Mouse (Mus musculus) MN1 (cell line): ENCODE data around the gene D430019H16Rik.

Source experiments
- DNase-seq: peaks from one replicate; pipeline ENCODE4 v3.0.0-alpha.2; 2016; ENCODE audit warnings: low spot score

D430019H16Rik gene

DNA sequence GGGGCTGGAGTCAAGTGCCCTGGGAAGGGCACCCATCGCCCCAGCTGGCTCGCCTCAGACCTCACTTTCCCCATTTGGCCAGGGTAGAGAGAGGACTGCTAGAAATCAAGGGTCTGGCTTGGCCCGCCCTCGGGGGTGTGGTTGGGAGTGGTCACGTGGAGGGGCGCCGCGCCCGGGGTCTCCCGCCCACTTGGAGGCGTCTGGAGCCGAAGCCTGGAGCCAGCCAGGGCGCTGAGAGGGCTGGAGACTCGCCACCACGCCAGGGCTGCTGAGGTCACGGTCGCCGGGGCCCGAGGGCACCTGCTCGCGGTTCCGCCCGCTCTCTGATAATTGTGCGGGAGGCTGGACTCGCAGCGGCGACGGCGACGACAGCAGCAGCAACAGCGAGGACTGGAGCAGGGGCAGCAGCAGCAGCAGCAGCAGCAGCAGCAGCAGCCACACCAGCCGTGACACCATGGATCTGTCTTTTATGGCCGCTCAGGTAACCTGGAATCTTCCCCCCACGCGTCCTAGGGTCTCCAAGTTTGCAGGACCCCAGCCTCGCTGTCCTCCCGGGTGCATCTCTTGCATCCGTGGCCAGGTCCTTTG lies at the start of gene D430019H16Rik:
Gene D430019H16Rik (plus strand): TSS at position 187 of the 588 bp plus-strand sequence.
- peak; percentile 75 for DNase-seq

DNA sequence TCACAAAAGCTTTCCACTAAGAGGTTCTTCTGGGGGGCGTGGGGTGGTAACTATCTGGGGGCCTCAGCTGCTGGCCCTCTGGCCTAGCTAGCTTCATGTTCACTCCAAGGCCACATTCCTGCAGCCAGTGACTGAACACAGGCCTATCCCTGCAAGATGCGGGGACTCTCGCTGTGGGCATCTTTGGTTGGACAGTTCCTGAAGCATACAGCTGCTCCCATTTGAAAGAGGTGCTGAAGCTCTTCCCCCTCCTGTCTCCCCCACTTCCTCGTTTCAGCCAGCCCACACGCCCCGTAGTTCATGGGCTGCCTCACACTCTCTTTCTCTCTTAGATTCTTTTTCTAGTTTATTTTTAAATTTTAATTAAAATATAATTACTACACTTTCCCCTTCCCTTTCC lies 47.6 kb upstream of the D430019H16Rik start:
- DNase-seq: no peak

DNA sequence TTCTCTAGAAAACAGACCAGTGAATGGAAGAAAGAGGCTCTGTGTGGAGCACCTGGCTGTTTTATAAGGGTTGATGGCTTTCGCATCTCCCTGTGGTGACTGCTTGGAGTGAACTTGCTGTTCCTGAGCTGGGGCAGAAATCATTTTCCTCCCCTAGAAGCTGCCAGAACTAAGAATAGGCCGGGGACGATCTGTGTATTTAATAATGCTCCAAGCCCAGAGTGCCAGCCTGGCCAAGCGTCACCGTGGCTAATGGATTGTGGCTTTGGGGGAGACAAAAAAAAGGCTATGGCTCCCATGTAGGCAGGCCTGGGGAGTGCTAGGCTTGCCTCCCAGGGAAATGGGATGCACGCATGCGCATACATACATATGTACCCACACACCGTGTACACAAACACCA lies 39.7 kb upstream of the D430019H16Rik start:
- no peak for DNase-seq

DNA sequence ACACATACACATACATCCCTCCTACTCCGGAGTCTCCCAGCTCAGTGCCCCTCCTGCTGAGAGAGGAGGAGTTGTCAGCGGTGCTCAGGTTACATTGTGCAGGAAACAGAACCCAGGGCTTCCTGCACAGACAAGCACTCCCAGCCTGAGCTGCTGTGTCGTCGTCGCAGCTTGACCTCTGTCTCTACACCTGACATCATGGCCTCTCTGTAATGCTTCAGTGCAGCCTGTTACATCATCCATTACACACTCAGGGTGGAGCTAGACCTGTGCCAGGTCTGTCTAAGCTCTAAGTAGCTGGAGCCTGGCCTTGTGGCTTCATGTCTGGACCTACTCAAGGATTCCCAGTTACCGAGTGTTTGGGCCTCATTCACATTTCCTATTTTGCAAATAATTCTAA lies 33.2 kb upstream of the D430019H16Rik start:
- DNase-seq: peak; percentile 14

GRCm38 (mm10) chr12:105426541-105426940 lies 27.1 kb upstream of the D430019H16Rik start:
- DNase-seq: peak; percentile 49

DNA sequence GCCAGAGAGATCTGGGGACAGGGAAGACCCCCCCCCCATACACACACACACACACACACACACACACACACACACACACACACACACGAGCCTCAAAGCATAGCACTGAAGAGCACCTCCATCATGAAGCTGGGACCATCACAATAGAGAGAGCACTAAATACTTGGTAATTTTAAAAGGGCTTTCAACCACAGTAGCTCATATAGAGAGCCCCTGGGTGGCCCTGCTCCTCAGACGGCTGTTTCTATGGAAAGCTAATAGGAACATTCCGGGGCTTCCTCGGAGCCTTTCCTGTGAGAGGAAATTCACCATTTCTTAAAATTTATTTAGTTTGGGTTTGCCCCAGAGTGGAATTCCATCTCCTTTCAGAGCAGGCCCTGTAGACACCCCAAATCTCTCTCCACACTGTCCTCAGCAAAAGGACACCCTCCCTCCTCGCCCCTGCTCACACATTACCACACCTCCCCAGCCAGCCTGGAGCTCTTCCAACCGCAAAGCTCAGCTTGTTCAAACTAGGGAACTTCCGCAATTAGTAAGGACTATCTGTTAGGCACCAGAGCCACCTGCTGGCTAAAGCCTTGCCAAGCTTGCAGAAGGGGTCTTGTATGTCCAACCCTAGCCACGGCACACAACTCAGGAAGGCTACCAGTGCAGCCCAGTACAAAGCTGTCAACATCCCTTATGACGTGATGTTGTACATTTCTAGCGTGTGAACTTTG lies 26.5 kb upstream of the D430019H16Rik start:
- DNase-seq: peak; percentile 80

DNA sequence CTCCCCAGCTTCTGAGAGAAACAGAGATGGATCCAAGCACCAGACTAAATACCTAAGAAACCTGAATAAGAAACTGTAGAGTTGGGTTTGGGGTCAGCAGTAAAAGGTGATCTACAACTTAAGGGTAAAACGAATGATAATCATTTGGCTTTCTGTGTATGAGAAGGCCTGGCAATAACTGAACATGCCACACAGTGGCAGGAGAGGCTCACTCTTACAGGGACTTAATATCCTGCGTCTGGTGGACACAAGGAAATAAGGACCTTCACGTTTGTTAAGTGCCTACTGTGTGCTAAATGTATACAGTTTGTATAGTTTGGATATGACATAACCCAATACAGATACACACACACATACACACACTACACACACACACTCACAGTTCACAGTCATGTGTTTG lies 21.8 kb upstream of the D430019H16Rik start:
- peak; percentile 26 for DNase-seq

DNA sequence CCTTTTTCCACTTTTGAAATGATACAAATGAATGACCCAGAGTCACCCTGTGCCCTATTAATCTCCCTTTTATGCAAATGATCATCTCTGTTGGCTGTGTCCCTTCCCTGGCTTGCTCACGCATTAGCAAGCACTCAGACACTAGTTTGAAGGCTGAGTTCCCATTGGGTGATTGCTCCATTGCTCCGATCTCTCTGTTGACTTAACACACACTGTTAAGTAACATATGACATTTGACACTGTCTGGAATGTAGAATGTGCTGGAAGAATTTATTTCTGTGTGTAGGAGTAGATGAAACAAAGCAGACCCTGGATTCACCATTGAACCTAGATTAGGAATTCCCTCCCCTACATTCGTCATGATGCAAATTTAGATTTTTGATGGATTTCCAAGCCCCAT lies 20.8 kb upstream of the D430019H16Rik start:
- no peak for DNase-seq

DNA sequence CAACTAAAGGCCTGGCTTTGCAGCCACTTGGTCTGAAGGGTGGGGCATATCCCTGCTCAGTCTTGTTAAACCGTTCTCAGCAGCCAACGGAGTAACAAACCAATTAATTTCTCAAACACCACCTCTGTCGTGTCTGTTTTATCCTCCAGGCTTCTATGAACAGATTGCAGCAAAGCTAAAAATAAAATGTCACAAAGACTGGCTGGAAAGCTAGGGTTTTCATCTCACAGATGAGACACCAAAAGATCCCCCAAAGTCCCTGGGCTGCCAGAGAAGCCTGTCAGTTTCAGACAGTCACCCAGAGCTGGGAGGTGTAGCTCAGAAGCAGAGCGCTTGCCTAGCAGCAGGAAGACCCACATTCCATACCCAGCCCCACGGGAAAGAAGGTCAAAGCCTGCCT lies 15.4 kb upstream of the D430019H16Rik start:
- no peak for DNase-seq

GRCm38 (mm10) chr12:105439976-105440375 lies 13.7 kb upstream of the D430019H16Rik start:
- DNase-seq: no peak

DNA sequence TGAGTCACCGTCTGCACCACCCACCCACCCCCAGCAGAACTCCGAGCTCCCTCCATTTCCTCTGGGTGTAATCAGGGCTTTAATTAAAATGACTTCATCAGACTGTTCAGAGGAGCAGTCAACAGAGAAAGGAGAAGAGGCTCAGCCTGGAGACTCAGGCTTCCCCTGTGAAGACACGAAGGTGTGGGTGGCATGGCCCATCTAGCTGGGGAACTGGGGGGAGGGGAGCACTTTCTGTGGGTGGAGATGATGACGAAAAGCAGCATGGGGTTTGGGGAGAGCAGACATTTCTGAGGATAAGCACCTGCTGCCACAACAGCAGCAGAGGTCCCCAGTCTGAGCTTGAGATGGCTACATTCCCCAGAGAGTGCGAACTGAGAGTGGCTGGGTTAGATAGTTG lies 10.1 kb upstream of the D430019H16Rik start:
- DNase-seq: no peak

DNA sequence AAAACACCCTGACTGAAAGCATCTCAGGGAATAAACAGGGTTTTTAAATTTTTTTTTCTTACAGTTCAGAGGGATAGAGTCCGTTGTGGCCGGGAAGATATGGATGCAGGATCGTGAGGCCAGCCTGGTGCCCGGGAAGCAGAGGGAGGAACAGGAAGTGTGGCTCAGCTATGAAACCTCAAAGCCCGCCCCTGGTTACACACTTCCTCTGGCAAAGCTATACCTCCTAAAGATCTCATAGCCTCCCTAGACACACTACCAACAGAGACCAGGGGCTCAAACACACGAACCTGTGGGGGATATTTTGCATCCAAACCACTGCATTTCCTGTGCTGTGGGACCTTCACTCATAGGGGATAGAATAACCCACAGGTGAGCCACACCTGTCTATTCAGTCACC lies 7.9 kb upstream of the D430019H16Rik start:
- no peak for DNase-seq

DNA sequence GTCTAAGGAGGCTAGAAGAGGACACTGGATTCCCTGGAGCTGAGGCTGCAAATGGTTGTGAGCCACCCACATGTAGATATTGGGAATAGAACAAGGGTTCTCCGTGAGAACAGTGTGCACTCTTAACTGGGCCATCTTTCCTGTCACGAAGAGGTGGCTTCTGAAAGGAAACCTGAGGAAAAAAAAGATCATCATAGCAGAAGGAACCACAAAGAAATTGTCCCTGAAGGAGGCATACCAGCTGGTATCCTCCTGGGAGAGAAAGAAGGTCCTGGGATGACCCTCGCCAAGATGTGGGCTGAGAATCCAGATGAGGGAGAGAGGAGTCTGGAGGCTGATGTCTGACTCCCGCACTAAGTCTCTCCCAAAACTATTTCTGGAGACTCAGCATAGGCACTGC lies 4.4 kb upstream of the D430019H16Rik start:
- no peak for DNase-seq

DNA sequence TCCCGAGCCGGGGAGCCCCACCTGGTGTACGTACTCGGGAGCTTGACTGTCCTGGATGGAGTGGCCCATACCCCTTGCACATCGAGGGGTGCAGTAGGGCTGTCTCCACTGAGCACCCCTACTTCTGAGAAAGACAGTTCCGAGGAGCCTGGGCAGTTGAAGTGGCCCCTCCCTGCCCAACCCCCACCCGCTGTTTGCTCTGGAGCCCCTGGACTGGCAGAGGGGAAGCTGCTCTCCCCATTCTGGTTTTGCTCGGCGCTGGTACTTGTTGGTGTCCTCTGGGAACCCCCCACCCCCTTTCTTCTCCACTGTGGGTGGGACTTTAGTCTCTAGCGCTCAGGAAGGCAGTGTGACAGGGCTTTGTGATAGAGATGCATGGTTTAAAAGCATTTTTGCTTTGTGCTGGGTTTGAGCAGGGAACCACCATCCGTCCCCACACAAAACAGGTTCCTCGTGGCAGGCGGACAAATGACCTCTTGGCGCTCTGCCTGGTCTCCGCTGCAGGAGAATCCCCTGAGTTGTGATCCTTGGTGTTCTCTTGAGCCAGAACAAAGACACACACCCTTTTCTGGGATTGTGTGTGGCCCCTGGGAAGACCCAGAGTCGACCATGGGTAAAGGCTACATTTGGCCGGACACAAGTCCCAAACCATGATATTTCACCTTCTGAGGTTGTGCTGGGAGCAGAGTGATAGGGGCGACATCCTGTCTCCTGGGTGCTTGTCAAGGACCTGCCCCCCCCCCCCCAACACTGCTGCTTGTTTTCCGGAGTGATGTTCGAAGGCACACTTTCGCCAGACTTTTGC lies 804 bp downstream of the D430019H16Rik start:
- DNase-seq: peak; percentile 27

DNA sequence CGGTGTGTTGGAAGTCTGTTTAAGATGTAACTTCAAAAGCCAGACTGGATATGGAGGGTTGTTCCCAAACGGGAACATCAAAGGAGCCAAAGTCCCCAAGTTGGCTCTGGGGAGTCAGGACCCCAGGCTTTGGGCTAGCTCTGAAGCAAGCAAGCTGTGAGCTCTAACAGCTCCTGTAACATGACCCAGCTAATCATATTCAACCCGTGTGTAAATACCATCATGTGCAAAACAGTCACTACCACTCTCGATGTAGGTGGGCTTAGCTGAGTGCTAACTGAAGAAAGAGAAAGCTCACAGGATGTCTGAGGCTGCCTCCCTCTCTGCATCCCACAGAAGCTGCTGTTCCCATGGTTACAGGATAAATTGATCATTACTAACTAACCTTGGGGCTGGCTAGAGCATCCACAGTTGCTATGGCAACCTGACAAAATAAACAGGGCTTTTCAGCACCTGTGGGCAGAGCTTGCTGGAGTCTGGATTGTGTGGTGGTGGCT lies 1.5 kb downstream of the D430019H16Rik start:
- peak; percentile 61 for DNase-seq

GRCm38 (mm10) chr12:105458791-105459190 lies 5.1 kb downstream of the D430019H16Rik start:
- DNase-seq: no peak

GRCm38 (mm10) chr12:105461066-105461465 lies 7.4 kb downstream of the D430019H16Rik start:
- DNase-seq: no peak

DNA sequence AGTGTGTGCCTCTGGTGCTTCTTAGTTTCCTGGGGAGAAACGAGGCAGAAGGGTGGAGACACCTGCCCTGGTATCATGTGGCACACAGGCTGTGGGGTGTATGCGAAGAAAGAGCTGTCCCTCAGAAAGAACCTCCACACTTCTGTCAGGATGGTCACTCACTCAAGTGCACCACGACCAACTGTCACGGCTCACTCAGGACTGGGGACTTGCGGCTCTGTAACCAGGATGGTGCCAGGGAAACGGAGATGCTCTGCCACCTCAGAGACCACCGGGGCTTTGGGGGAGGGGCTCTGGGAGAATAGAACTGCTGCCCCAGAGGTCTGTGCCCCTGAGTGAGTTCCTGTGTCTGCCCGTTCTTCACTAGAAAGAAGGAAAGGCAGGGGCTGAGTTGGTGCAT lies 15.4 kb downstream of the D430019H16Rik start:
- no peak for DNase-seq

GRCm38 (mm10) chr12:105475230-105475911 lies 21.7 kb downstream of the D430019H16Rik start:
- peak; percentile 34 for DNase-seq

GRCm38 (mm10) chr12:105476453-105476852 lies 22.8 kb downstream of the D430019H16Rik start:
- peak; percentile 29 for DNase-seq

DNA sequence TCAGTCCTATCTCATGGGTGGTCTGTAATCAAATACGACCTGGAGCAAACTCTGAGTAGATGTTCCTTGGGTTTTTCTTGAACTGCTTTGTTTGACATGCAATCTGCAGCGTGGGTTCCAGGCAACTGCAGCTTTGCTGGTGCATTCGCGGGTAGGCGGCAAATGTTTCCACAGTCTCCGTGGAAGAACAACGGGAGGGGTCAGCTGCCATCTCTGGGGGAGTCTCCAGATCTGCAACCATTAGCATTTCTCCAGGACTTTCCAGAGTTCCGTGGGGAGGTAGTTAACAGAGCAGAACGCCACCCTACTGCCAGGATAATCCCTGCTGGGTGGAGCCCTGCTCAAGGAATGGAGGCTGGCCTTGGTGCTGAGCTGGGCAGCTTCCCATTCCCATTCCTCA lies 23.3 kb downstream of the D430019H16Rik start:
- DNase-seq: no peak

DNA sequence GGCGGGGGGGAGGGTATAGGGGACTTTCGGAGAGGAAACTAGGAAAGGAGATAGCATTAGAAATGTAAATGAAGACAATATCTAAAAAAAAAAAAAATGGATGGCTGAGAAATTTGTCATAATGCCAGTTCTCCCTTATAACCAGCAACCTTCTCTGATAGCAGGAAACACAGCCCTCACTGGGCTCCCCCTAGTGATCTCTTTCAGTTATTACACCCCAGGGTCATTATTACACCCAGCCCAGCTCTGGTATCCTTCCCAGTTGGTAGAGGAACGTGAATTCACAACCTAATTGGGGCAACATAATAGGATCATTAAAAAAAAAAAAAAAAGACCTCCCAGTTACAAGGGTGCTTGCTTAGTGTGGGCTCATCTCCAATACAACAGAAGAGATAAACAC lies 29.8 kb downstream of the D430019H16Rik start:
- DNase-seq: peak; percentile 52
